Mouse (Mus musculus) stomach, embryonic 14.5 days (tissue): ENCODE measurements around the gene Srsf6. TPM values are rescaled to one million over a fixed set of nuclear protein-coding genes. Genes with fewer than 3 reads are reported as not detected.
"Not testable (repeated sequence)": the region's sequence is repeated elsewhere in the genome, so short reads cannot be mapped to it uniquely, and the experiment has no call there.

Experiments
- ATAC-seq: fragments of 200-750 bp; cut with Nextera tagmentation; 2 replicates; pipeline ENCODE4 v1.8.0; 2017; ENCODE audit warnings: low read depth, moderate TSS enrichment; ENCODE audit not compliant: insufficient number of reproducible peaks, insufficient read depth, low FRiP score
- H3K27ac ChIP-seq: fragments of 300-500 bp; sonication (generic); 2 replicates; pipeline ENCODE4 v1.5.1; 2014; ENCODE audit warnings: mild to moderate bottlenecking, low read length, moderate library complexity, mixed read lengths
- H3K27me3 ChIP-seq: fragments of 300-500 bp; sonication (generic); 2 replicates; pipeline ENCODE4 v1.6.1; 2014; ENCODE audit warnings: low read length, control low read depth, mixed read lengths; ENCODE audit not compliant: control insufficient read depth, insufficient read depth
- H3K36me3 ChIP-seq: fragments of 300-500 bp; sonication (generic); 2 replicates; pipeline ENCODE4 v1.6.1; 2014; ENCODE audit warnings: mild to moderate bottlenecking, control low read depth, low read length, moderate library complexity, mixed read lengths; ENCODE audit not compliant: control insufficient read depth, insufficient read depth
- H3K4me1 ChIP-seq: fragments of 300-500 bp; sonication (generic); 2 replicates; pipeline ENCODE4 v1.6.1; 2014; ENCODE audit warnings: low read length, control low read depth, mixed read lengths; ENCODE audit not compliant: control insufficient read depth, insufficient read depth
- H3K4me2 ChIP-seq: fragments of 300-500 bp; sonication (generic); replicated peaks from 2 replicates; pipeline ENCODE4 v1.6.1; 2014; ENCODE audit warnings: low read depth, low read length, control low read depth
- H3K4me3 ChIP-seq: fragments of 300-500 bp; sonication (generic); 2 replicates; pipeline ENCODE4 v1.5.1; 2014; ENCODE audit warnings: low read depth, low read length, control low read depth
- H3K9ac ChIP-seq: fragments of 300-500 bp; sonication (generic); replicated peaks from 2 replicates; pipeline ENCODE4 v1.6.1; 2014; ENCODE audit warnings: low read depth, mild to moderate bottlenecking, control low read depth, low read length, moderate library complexity, mixed read lengths
- H3K9me3 ChIP-seq: fragments of 300-500 bp; sonication (generic); 2 replicates; pipeline ENCODE4 v1.6.1; 2016; ENCODE audit warnings: low read depth, low read length, control low read depth; ENCODE audit not compliant: control insufficient read depth
- WGBS: fragments of 180-500 bp; shearing (Covaris S2); extraction: QIAGEN DNeasy Blood & Tissue Kit; methylation state at CpG from one replicate; pipeline ENCODE4 v1.1.7; 2014; 5-methylcytosine and 5-hydroxymethylcytosine counted together
- polyA plus RNA-seq: library from polyadenylated mRNA; unstranded; fragments of >200 nt; fragmentation: Nextera tagmentation; extraction: Ambion mirVana; gene quantifications from 2 replicates; pipeline ENCODE4 v1.2.1, GENCODE M21; 2014

Srsf6 gene
- polyA plus RNA-seq, result 193 and 202 TPM in 2 replicates

DNA sequence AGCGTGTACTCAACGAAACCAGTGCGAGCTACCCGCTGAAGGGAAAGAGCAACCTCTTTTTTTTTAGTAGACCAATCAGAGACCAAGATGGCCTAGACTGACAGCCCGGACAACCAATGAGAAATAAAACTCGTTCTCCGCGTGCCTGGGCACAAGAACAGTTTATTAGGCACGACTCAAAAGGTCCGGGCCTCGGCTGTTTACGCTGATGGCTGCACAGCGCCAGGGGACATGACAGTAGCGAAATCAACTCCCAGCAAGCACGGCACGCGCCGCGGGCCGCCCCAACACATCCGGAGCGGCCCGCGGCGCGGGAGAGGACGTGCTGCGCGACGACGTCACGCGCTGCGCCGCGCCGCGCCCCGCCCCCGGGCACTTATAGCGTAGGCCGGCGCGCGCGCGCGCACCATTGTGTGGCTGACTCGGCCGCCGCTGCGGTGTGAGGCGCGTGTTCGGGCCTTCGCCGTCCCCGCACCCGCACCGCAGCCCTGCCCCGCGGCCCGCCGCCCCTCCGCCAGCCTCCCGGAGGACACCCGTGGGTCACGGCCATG, at the start of gene Srsf6:
Gene Srsf6, plus strand, starts transcription at position 406 of the 551 bp plus-strand sequence.
- peak within 1 kb of the TSS; percentile 82 for H3K4me2 ChIP-seq
- peak within 1 kb of the TSS; percentile 96 for H3K27ac ChIP-seq
- H3K36me3 ChIP-seq, result peaks cover 29% of the 10 kb centered on the region
- H3K9me3 ChIP-seq, result no peaks in the 10 kb centered on the region
- ATAC-seq, result peak; percentile 93
- no peaks in the 10 kb centered on the region for H3K27me3 ChIP-seq
- H3K4me1 ChIP-seq, result peaks cover 4% of the 10 kb centered on the region; the same call in 1 of the 2 replicates
- peak within 1 kb of the TSS; percentile 100 for H3K9ac ChIP-seq
- H3K4me3 ChIP-seq, result peak within 1 kb of the TSS; percentile 96
- WGBS, result under 1% methylated on average over 67 of the region's 68 CpGs

DNA sequence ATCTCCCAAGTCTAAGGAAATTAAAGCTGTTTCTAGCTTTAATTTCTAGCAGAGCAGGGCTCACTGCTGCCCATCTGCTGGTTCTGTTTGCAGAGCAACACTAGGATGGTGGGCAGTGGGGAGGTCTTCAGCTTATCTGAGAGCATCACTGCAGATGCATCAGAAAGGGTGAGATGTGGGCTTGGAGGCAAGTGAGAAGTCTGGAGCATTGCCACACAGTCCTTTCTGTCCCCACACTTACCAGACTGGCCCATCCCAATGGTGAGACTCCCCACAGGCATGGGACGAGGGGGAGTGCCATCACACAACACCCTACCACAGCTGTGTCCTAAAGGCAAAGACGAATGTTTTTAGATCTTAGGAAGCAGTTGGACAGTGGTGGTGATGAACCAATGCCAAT, 47.2 kb upstream of the Srsf6 start:
- 69% methylated on average over 2 of the region's 2 CpGs for WGBS
- H3K36me3 ChIP-seq, result no peaks in the 10 kb centered on the region
- H3K9ac ChIP-seq, result no peak overlapping the region

DNA sequence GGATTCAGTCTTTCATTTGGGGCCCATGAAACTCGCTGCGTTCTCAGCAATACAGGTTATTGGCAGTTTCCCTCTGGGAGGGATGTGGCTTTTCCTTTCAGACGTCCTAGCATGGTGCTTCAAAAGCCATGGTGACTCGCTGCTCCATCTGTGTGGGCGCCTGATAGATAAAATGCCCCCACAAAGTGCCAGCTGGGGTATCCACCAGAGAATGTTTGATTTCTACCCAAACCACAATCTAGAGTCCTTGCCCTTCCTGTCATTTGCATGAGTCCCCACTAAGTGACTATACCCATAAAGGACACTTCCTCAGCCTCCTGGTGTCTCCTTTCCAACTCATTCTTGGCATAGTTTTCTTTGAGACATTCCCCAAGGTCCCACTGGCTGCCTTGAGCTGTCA, 44.2 kb upstream of the Srsf6 start:
- Histone ChIP-seq H3K4me3 (no peak overlapping the region), H3K4me1 (no peaks in the 10 kb centered on the region), H3K4me2 (no peak overlapping the region), H3K9ac (no peak overlapping the region), H3K27me3 (no peaks in the 10 kb centered on the region), H3K9me3 (no peaks in the 10 kb centered on the region), H3K27ac (no peak overlapping the region), H3K36me3 (no peaks in the 10 kb centered on the region)
- 83% methylated on average over 5 of the region's 5 CpGs for WGBS
- ATAC-seq, result no peak

More for the DNA sequence above, 47.2 kb upstream of the Srsf6 start:
- H3K27ac ChIP-seq, result no peak overlapping the region
- no peaks in the 10 kb centered on the region for H3K9me3 ChIP-seq
- no peak overlapping the region for H3K4me3 ChIP-seq
- ATAC-seq, result no peak
- H3K4me2 ChIP-seq, result no peak overlapping the region
- no peaks in the 10 kb centered on the region for H3K4me1 ChIP-seq
- no peaks in the 10 kb centered on the region for H3K27me3 ChIP-seq

DNA sequence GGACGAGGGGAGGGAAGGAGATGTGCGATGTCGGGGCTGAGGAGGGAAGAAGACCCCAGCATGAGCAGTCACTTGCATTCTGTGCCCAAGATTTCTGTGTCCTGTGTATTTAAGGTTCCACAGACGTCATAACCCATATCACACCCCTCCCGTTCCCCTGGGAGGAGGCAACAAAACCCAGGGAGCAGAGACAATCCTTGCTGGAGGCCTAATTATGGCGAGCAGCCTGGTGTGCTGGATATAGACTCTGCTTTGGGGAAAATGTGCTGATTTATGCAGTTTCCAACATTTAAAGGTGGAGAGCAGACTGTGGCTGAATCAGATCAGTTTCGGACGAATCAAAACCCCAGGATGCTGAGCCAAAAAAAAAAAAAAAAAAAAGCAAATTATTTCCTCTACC, 42.7 kb upstream of the Srsf6 start:
- ATAC-seq, result no peak
- H3K36me3 ChIP-seq, result no peaks in the 10 kb centered on the region
- H3K9me3 ChIP-seq, result no peaks in the 10 kb centered on the region
- no peak overlapping the region for H3K4me3 ChIP-seq
- H3K27ac ChIP-seq, result no peak overlapping the region
- H3K4me1 ChIP-seq, result no peaks in the 10 kb centered on the region
- H3K9ac ChIP-seq, result no peak overlapping the region
- H3K27me3 ChIP-seq, result no peaks in the 10 kb centered on the region
- H3K4me2 ChIP-seq, result no peak overlapping the region
- WGBS, result 80% methylated on average over 8 of the region's 8 CpGs

DNA sequence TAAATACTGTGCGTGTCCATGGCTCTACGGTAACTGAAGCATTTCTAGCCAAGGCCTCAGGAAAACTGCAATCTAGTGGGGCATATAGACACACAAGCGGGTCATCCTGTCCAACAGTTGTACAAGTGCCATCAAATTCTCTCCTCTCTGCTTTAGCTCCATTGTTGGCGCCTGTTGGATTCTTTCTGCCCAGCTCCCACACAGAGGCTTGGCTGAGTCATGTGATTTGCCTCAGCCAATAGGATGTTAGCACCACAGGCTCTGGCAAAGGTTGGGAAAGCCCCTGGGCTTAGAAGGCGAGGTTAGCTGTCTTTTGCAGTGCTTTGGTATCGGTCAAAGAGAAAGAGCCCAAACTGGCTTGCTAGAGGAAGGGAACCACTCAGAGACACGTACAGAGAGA, 42.1 kb upstream of the Srsf6 start:
- Histone ChIP-seq H3K27me3 (no peaks in the 10 kb centered on the region), H3K9ac (no peak overlapping the region), H3K9me3 (no peaks in the 10 kb centered on the region), H3K4me2 (no peak overlapping the region), H3K4me1 (no peaks in the 10 kb centered on the region), H3K27ac (no peak overlapping the region), H3K4me3 (no peak overlapping the region), H3K36me3 (no peaks in the 10 kb centered on the region)
- 61% methylated on average over 7 of the region's 7 CpGs for WGBS
- no peak for ATAC-seq

DNA sequence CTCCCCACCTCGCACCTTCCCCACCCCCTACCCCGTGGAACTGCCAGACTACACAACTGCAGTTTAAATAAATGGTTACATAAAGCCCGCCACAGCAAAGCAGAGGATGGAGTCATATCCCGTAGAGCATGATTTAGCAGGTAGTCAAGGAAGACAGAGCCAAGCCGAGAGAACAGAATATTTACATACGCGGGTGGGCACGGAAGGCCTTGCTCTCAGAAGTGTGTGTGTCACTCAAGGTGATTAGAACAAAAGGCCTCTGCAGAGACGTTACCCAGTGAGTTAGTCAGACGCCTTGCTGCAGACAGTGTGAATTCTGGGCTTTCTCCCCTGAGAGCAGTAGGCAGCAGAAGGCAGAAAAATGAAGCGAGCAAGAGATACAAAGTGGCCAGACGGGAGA, 41.6 kb upstream of the Srsf6 start:
- Histone ChIP-seq H3K9ac (no peak overlapping the region), H3K4me1 (no peaks in the 10 kb centered on the region), H3K27me3 (no peaks in the 10 kb centered on the region), H3K4me2 (no peak overlapping the region), H3K9me3 (no peaks in the 10 kb centered on the region), H3K27ac (no peak overlapping the region), H3K4me3 (no peak overlapping the region), H3K36me3 (no peaks in the 10 kb centered on the region)
- 60% methylated on average over 12 of the region's 12 CpGs for WGBS
- no peak for ATAC-seq

DNA sequence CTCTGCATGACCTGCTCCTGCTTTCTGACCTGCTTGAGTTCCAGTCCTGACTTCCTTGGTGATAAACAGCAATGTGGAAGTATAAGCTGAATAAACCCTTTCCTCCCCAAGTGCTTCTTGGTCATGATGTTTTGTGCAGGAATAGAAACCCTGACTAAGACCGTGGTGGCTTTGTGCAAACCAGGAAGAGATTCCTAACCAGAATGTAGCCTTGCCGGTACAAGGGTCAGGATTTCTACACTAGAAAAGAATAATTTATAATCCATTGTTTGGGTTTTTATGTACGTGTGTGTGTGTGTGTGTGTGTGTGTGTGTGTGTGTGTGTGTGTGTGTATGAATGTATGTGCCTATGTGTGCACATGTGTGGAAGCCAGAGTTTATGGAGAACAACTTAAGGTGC, 38.3 kb upstream of the Srsf6 start:
- H3K4me2 ChIP-seq, H3K4me1 ChIP-seq, H3K9ac ChIP-seq, ATAC-seq, H3K27me3 ChIP-seq, H3K4me3 ChIP-seq, H3K36me3 ChIP-seq, H3K9me3 ChIP-seq, H3K27ac ChIP-seq: not testable (repeated sequence)
- WGBS, result 79% methylated on average over 3 of the region's 3 CpGs

DNA sequence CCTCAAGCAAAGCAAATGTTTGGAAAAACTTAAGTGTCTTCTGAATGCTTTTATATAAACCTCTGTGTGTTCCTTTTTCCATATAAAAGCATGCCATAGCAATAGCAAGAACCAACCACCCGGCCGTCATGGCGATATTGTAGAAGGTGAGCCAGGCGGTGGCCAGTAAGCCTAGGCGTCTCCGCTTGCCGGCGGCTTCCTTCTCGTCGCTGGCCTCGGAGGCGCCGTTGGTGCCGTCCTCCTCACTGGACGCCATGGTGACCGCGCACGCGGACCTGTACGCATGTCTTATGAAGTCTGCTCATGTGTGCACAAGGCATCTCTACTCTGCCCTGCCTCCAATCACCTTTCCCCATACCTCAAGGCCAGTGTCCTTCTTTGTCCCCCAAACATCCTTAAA, 32.1 kb upstream of the Srsf6 start:
- H3K4me3 ChIP-seq, H3K36me3 ChIP-seq, H3K9me3 ChIP-seq, H3K4me1 ChIP-seq, H3K9ac ChIP-seq, H3K27me3 ChIP-seq, ATAC-seq, H3K4me2 ChIP-seq, H3K27ac ChIP-seq: not testable (repeated sequence)
- WGBS, result 76% methylated on average over 19 of the region's 20 CpGs

DNA sequence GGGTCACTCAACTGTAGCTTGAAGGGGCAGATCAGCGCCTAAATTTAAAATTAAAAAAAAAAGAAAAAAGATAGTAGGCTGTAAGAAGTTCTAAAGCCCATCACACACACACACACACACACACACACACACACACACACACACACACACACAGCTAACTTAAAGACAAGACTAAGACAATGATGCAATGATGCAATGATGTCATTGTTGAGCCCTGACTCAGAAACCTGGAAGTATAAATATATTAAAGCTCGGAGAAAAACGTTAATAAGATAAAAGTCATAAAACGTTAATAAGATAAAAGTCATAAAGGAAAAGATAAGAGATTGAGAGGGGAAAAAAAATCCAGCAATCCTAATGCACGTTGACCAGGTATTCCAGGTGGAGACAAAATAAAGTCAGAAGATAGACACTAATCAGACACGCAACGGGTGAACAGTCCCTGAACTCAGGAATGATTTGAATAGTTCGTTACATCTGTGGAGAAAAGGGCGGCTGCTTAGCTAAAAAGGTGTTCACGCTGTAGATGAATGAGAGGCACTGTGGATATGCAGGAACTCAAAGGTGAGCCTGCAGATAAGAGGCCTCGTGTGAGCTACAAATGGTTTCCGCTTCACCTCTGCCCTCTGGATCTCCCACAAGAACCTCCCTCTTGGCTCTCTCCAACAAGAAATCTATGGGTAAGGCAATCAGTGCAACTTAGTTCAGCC, 31.3 kb upstream of the Srsf6 start:
- Histone ChIP-seq H3K36me3 (no peaks in the 10 kb centered on the region), H3K9ac (no peak overlapping the region), H3K27ac (no peak overlapping the region), H3K9me3 (no peaks in the 10 kb centered on the region), H3K4me3 (no peak overlapping the region), H3K4me2 (no peak overlapping the region), H3K4me1 (no peaks in the 10 kb centered on the region), H3K27me3 (no peaks in the 10 kb centered on the region)
- WGBS, result 61% methylated on average over 12 of the region's 12 CpGs
- no peak for ATAC-seq
